Mouse (Mus musculus) ES-E14 (cell line): ENCODE results near the gene Ssb.

Source experiments
- CHD2 ChIP-seq: IDR thresholded peaks from 2 replicates; pipeline ENCODE4 v1.6.1; 2014; ENCODE audit warnings: mild to moderate bottlenecking, low read depth, low read length, inconsistent platforms
- ZNF384 ChIP-seq: IDR thresholded peaks from 2 replicates; pipeline ENCODE4 v1.6.1; 2012; ENCODE audit warnings: low read depth, low read length, inconsistent platforms

DNA sequence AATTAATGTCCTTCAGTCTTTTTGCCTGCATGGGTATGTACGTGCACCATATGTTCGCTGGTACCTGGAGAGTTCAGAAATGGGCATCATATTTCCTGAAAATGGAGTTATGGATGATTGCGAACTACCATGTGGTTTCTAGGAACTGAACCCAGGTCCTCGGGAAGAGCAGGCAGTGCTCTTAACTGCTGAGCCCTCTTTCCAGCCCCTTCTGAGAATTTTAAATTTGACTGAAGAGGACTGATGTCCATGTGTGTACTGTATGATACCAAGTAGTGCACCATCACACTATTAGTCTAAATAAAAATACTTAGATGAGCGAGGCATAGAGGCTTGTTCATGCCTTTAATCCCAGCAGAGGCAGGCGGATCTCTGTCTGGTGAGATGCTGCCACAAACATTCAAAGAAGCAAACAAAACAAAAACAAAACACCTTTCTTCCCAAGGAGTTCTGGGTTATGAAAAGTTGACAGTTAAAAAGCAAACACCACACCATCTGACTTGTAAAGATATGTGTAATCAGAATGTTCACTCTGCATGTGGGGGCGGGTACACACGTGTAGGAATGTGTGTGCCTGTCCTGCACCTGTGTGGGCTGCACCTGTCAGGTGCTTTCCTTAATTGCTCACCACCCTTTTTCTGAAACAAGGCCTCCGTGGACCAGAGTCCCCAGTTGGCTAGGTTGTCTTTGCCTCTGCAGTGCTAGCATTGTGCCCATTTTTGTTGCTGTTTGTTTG is 42.8 kb upstream of the Ssb start:
- no peak for TF ChIP-seq ZNF384
- TF ChIP-seq CHD2, result no peak
